Mouse (Mus musculus) midbrain, postnatal 0 days (tissue): ENCODE measurements at regions not wholly inside any gene's neighbourhood (a gene's known extent, or its start where the extent isn't known, plus 50 kb on each side); places are given as distances from the start of the nearest gene placed in this dataset.

Experiments
- ATAC-seq: fragments of 200-750 bp; cut with Nextera tagmentation; 2 replicates; pipeline ENCODE4 v1.8.0; 2017; ENCODE audit warnings: moderate number of reproducible peaks, mild to moderate bottlenecking, moderate TSS enrichment, moderate library complexity; ENCODE audit not compliant: low FRiP score
- DNase-seq: peaks from one replicate; pipeline ENCODE4 v3.0.0-alpha.2; 2015; ENCODE audit warnings: low spot score
- H3K27ac ChIP-seq: fragments of 300-500 bp; sonication (generic); 2 replicates; pipeline ENCODE4 v1.5.1; 2014; ENCODE audit warnings: low read depth, mild to moderate bottlenecking, low read length, mixed read lengths
- H3K27me3 ChIP-seq: fragments of 300-500 bp; sonication (generic); 2 replicates; pipeline ENCODE4 v1.6.1; 2014; ENCODE audit warnings: low read length, control low read depth, mixed read lengths; ENCODE audit not compliant: insufficient read depth
- H3K36me3 ChIP-seq: fragments of 300-500 bp; sonication (generic); 2 replicates; pipeline ENCODE4 v1.6.1; 2014; ENCODE audit warnings: low read length, control low read depth, mixed read lengths; ENCODE audit not compliant: insufficient read depth
- H3K4me1 ChIP-seq: fragments of 300-500 bp; sonication (generic); 2 replicates; pipeline ENCODE4 v1.6.1; 2014; ENCODE audit warnings: mild to moderate bottlenecking, control low read depth, antibody characterized with exemption, low read length, mixed read lengths; ENCODE audit not compliant: insufficient read depth
- H3K4me2 ChIP-seq: fragments of 300-500 bp; sonication (generic); 2 replicates; pipeline ENCODE4 v1.6.1; 2014; ENCODE audit warnings: low read depth, mild to moderate bottlenecking, low read length, mixed read lengths; ENCODE audit not compliant: poor library complexity, severe bottlenecking
- H3K4me3 ChIP-seq: fragments of 300-500 bp; sonication (generic); 2 replicates; pipeline ENCODE4 v1.5.1; 2014; ENCODE audit warnings: low read depth, mild to moderate bottlenecking, low read length, moderate library complexity
- H3K9ac ChIP-seq: fragments of 300-500 bp; sonication (generic); replicated peaks from 2 replicates; pipeline ENCODE4 v1.6.1; 2014; ENCODE audit warnings: mild to moderate bottlenecking, low read length, moderate library complexity, mixed read lengths; ENCODE audit not compliant: poor library complexity, severe bottlenecking
- H3K9me3 ChIP-seq: fragments of 300-500 bp; sonication (generic); 2 replicates; pipeline ENCODE4 v1.6.1; 2016; ENCODE audit warnings: low read length, control low read depth
- CTCF ChIP-seq: IDR thresholded peaks from 2 replicates; pipeline ENCODE4 v1.5.1; 2016; ENCODE audit warnings: antibody characterized with exemption, mild to moderate bottlenecking
- WGBS: fragments of 180-500 bp; shearing (Covaris S2); extraction: QIAGEN DNeasy Blood & Tissue Kit; methylation state at CpG from one replicate; pipeline ENCODE4 v1.1.7; 2014; 5-methylcytosine and 5-hydroxymethylcytosine counted together

- H3K4me1 ChIP-seq, result peaks cover 27% of the 10 kb centered on the region
- H3K27me3 ChIP-seq, result no peaks in the 10 kb centered on the region
- no peak overlapping the region for H3K9ac ChIP-seq
- no peak overlapping the region for H3K4me3 ChIP-seq
- ATAC-seq (peak; percentile 77), DNase-seq (peak; percentile 87)
- no peaks in the 10 kb centered on the region for H3K36me3 ChIP-seq
- no peaks in the 10 kb centered on the region for H3K9me3 ChIP-seq
- peak; percentile 34 for TF ChIP-seq CTCF
- peak overlapping the region; percentile 75 for H3K27ac ChIP-seq
- H3K4me2 ChIP-seq, result peak overlapping the region; percentile 22; the same call in 1 of the 2 replicates
- 1% methylated on average over 6 of the region's 6 CpGs for WGBS
Observed at GRCm38 (mm10) chr11:105507972-105508659, 51.6 kb upstream of the March10 start.

GRCm38 (mm10) chr11:105507332-105507971, 50.9 kb upstream of the March10 start:
- Histone ChIP-seq H3K9ac (no peak overlapping the region), H3K27me3 (no peaks in the 10 kb centered on the region), H3K4me3 (no peak overlapping the region), H3K36me3 (no peaks in the 10 kb centered on the region), H3K4me1 (peaks cover 27% of the 10 kb centered on the region), H3K4me2 (0 out of 2 replicates have a peak overlapping the region, but pooled peaks have one; percentile 22), H3K9me3 (no peaks in the 10 kb centered on the region), H3K27ac (peak overlapping the region; percentile 75)
- DNase-seq, result peak; percentile 27
- no peak for TF ChIP-seq CTCF
- WGBS, result 11% methylated on average over 8 of the region's 8 CpGs
- ATAC-seq, result no peak; the same call in 1 of the 2 replicates
